Mouse (Mus musculus): ENCODE data around the gene Tfcp2l1.
"Not testable (repeated sequence)": the region's sequence is repeated elsewhere in the genome, so short reads cannot be mapped to it uniquely, and the experiment has no call there.

The Tfcp2l1 gene

GRCm38 (mm10) chr1:118627781-118628464 is at the start of gene Tfcp2l1:
Gene Tfcp2l1 (plus strand): TSS chr1:118627945.
- DNase-seq, result peak; percentile 80

GRCm38 (mm10) chr1:118580174-118580702 is 47.5 kb upstream of the Tfcp2l1 start:
- DNase-seq, result no peak

- DNase-seq, result no peak
These were observed 46.6 kb upstream of the Tfcp2l1 start for GRCm38 (mm10) chr1:118581179-118581578.

GRCm38 (mm10) chr1:118589721-118590120 is 38.0 kb upstream of the Tfcp2l1 start:
- no peak for DNase-seq

- DNase-seq, result no peak
These were observed 34.8 kb upstream of the Tfcp2l1 start for GRCm38 (mm10) chr1:118592933-118593332.

- DNase-seq, result no peak
These were observed 32.4 kb upstream of the Tfcp2l1 start for GRCm38 (mm10) chr1:118595395-118595794.

GRCm38 (mm10) chr1:118597475-118598213 is 30.1 kb upstream of the Tfcp2l1 start:
- no peak for DNase-seq

GRCm38 (mm10) chr1:118598339-118598738 is 29.4 kb upstream of the Tfcp2l1 start:
- no peak for DNase-seq

- no peak for DNase-seq
These were observed 14.0 kb upstream of the Tfcp2l1 start for GRCm38 (mm10) chr1:118613631-118614183.

GRCm38 (mm10) chr1:118621055-118621454 is 6.7 kb upstream of the Tfcp2l1 start:
- DNase-seq, result not testable (repeated sequence)

GRCm38 (mm10) chr1:118622857-118623256 is 4.9 kb upstream of the Tfcp2l1 start:
- no peak for DNase-seq

- DNase-seq, result no peak
These were observed 2.3 kb upstream of the Tfcp2l1 start for GRCm38 (mm10) chr1:118625461-118625860.

- no peak for DNase-seq
These were observed 1.8 kb upstream of the Tfcp2l1 start for GRCm38 (mm10) chr1:118625921-118626320.

GRCm38 (mm10) chr1:118626452-118626851 is 1.3 kb upstream of the Tfcp2l1 start:
- DNase-seq, result no peak

GRCm38 (mm10) chr1:118633415-118633980 is 5.8 kb downstream of the Tfcp2l1 start:
- DNase-seq, result no peak

- DNase-seq, result no peak
These were observed 14.7 kb downstream of the Tfcp2l1 start for GRCm38 (mm10) chr1:118642296-118642999.

- DNase-seq, result no peak
These were observed 15.6 kb downstream of the Tfcp2l1 start for GRCm38 (mm10) chr1:118643138-118643979.

GRCm38 (mm10) chr1:118645701-118646100 is 18.0 kb downstream of the Tfcp2l1 start:
- DNase-seq, result no peak

GRCm38 (mm10) chr1:118648015-118648414 is 20.3 kb downstream of the Tfcp2l1 start:
- no peak for DNase-seq

- no peak for DNase-seq
These were observed 22.4 kb downstream of the Tfcp2l1 start for GRCm38 (mm10) chr1:118649933-118650770.

- no peak for DNase-seq
These were observed 23.0 kb downstream of the Tfcp2l1 start for GRCm38 (mm10) chr1:118650771-118651080.

Data from embryo, embryonic 11 days (tissue).